Mouse (Mus musculus): ENCODE results near the gene Scml4. TPM values are rescaled to one million over a fixed set of nuclear protein-coding genes. Genes with fewer than 3 reads are reported as not detected.

Scml4 gene
- polyA plus RNA-seq, 1 experiment from 2014 or later: 2.0 TPM

DNA sequence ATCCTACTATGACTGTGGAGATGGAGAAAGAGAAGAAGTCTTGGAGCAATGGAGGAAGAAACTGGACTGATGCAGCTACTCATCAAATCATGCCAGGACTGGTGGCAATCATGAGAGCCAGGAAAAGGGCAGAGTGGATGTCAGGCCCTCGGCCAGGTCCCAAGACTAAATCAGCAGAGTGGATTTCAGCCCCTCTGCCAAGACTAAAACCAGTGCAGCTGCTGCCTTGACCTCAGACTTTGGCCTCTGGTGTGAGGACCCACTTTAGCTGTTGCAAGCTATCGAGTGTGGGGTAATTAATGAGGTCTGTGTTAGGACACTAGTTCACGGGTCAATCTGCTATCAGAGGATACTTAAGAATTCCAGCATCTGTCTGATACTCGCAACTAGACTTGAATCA, 30.2 kb downstream of the Scml4 start:
- H3K9ac ChIP-seq (ENCODE audit: low read length): no peak overlapping the region
- no peak overlapping the region for H3K27ac ChIP-seq (ENCODE audit: low read length)
- H3K27me3 ChIP-seq (ENCODE audit: control insufficient read depth, insufficient read depth, low read length): no peaks in the 10 kb centered on the region
- peaks cover 7% of the 10 kb centered on the region for H3K4me1 ChIP-seq (ENCODE audit: control insufficient read depth, insufficient read depth, low read length)
- no peak for ATAC-seq (replicated peaks; ENCODE audit: extremely low read depth, insufficient read depth, low FRiP score)
- no peaks in the 10 kb centered on the region for H3K36me3 ChIP-seq (ENCODE audit: control insufficient read depth, insufficient read depth)
- H3K9me3 ChIP-seq (replicated peaks; ENCODE audit: control insufficient read depth, low read length): no peaks in the 10 kb centered on the region
- no peak overlapping the region for H3K4me2 ChIP-seq (ENCODE audit: low read depth, low read length)
- WGBS: 71% methylated on average over 4 of the region's 4 CpGs
- no peak overlapping the region for H3K4me3 ChIP-seq (ENCODE audit: low read length)

DNA sequence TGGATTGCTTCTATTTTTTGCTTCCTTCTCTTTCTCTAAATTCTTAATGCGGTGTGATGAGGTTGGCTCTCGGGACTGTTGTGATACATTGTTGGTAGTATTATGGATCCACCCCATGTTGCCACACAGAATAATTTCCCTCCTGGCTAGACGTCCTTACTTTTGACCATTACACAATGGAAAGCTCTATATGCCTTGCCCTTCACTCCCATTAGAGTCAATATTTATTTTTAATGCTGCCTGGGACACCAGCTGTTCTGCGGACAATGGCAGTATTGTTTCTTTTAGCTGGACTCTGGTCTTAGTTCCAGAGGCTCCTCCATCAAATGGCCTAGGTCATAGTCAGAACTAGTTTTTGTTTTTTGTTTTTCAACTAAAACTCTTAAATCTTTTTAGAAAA, 32.1 kb downstream of the Scml4 start:
- ATAC-seq (replicated peaks; ENCODE audit: extremely low read depth, insufficient read depth, low FRiP score): no peak
- Histone ChIP-seq H3K9me3 (replicated peaks; ENCODE audit: control insufficient read depth, low read length) (no peaks in the 10 kb centered on the region), H3K27me3 (ENCODE audit: control insufficient read depth, insufficient read depth, low read length) (no peaks in the 10 kb centered on the region), H3K9ac (ENCODE audit: low read length) (no peak overlapping the region), H3K36me3 (ENCODE audit: control insufficient read depth, insufficient read depth) (no peaks in the 10 kb centered on the region), H3K27ac (ENCODE audit: low read length) (no peak overlapping the region), H3K4me2 (ENCODE audit: low read depth, low read length) (no peak overlapping the region), H3K4me1 (ENCODE audit: control insufficient read depth, insufficient read depth, low read length) (peaks cover 7% of the 10 kb centered on the region), H3K4me3 (ENCODE audit: low read length) (no peak overlapping the region)
- 68% methylated on average over 4 of the region's 4 CpGs for WGBS

GRCm38 (mm10) chr10:42892987-42893386, 32.8 kb downstream of the Scml4 start:
- no peaks in the 10 kb centered on the region for H3K27me3 ChIP-seq (ENCODE audit: control insufficient read depth, insufficient read depth, low read length)
- H3K9ac ChIP-seq (ENCODE audit: low read length): no peak overlapping the region
- no peaks in the 10 kb centered on the region for H3K9me3 ChIP-seq (replicated peaks; ENCODE audit: control insufficient read depth, low read length)
- no peak overlapping the region for H3K4me2 ChIP-seq (ENCODE audit: low read depth, low read length)
- peaks cover 7% of the 10 kb centered on the region for H3K4me1 ChIP-seq (ENCODE audit: control insufficient read depth, insufficient read depth, low read length)
- H3K36me3 ChIP-seq (ENCODE audit: control insufficient read depth, insufficient read depth): no peaks in the 10 kb centered on the region
- 54% methylated on average over 4 of the region's 4 CpGs for WGBS
- no peak for ATAC-seq (replicated peaks; ENCODE audit: extremely low read depth, insufficient read depth, low FRiP score)
- no peak overlapping the region for H3K4me3 ChIP-seq (ENCODE audit: low read length)
- no peak overlapping the region for H3K27ac ChIP-seq (ENCODE audit: low read length)

DNA sequence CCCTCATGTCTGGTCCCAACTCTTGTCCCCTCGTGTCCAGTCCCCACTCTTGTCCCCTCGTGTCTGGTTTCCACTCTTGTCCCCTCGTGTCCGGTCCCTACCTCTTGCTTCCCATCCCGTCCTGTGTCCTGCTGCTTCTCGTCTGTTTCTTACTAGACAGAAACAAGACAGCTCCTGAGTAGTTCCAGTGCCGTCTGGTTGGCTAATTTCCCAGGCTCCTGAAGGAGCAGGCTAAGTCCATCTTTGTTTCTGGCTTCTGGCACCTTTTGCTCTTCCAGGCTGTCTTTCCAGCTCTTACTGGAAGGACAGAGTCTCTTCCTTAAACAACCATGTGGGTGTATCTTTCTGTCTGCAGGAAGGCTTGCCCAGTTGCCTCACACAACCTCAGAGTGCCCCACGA, 33.7 kb downstream of the Scml4 start:
- H3K4me3 ChIP-seq (ENCODE audit: low read length): no peak overlapping the region
- H3K9me3 ChIP-seq (replicated peaks; ENCODE audit: control insufficient read depth, low read length): no peaks in the 10 kb centered on the region
- no peak overlapping the region for H3K27ac ChIP-seq (ENCODE audit: low read length)
- H3K4me1 ChIP-seq (ENCODE audit: control insufficient read depth, insufficient read depth, low read length): peaks cover 7% of the 10 kb centered on the region
- H3K36me3 ChIP-seq (ENCODE audit: control insufficient read depth, insufficient read depth): no peaks in the 10 kb centered on the region
- no peak overlapping the region for H3K4me2 ChIP-seq (ENCODE audit: low read depth, low read length)
- ATAC-seq (replicated peaks; ENCODE audit: extremely low read depth, insufficient read depth, low FRiP score): no peak
- 55% methylated on average over 8 of the region's 8 CpGs for WGBS
- H3K9ac ChIP-seq (ENCODE audit: low read length): no peak overlapping the region
- H3K27me3 ChIP-seq (ENCODE audit: control insufficient read depth, insufficient read depth, low read length): no peaks in the 10 kb centered on the region

DNA sequence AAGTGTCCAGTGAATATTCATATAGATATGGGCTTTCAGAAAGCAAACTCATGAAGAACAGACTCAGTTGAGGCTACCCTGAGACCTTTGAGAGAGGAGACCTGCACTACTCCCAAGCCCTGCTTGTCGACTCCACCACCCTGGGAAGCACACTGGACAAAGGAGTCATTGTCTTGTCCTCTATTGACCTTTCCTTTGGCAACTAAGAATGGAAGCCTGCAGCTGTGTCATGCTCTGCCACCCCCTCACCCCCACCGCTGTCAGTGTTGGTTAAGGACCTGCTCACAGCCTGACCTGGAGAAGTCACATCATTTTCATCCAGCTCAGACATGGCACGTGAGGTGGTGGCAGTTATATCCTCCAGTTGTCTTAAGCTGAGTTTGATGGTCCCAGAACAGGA, 34.1 kb downstream of the Scml4 start:
- Histone ChIP-seq H3K27ac (ENCODE audit: low read length) (no peak overlapping the region), H3K4me1 (ENCODE audit: control insufficient read depth, insufficient read depth, low read length) (peaks cover 7% of the 10 kb centered on the region), H3K9ac (ENCODE audit: low read length) (no peak overlapping the region), H3K4me2 (ENCODE audit: low read depth, low read length) (no peak overlapping the region), H3K27me3 (ENCODE audit: control insufficient read depth, insufficient read depth, low read length) (no peaks in the 10 kb centered on the region), H3K4me3 (ENCODE audit: low read length) (no peak overlapping the region), H3K36me3 (ENCODE audit: control insufficient read depth, insufficient read depth) (no peaks in the 10 kb centered on the region), H3K9me3 (replicated peaks; ENCODE audit: control insufficient read depth, low read length) (no peaks in the 10 kb centered on the region)
- whole genome bisulfite sequencing: 54% methylated on average over 3 of the region's 3 CpGs
- ATAC-seq (replicated peaks; ENCODE audit: extremely low read depth, insufficient read depth, low FRiP score): no peak

GRCm38 (mm10) chr10:42894696-42895095, 34.5 kb downstream of the Scml4 start:
- WGBS: 45% methylated on average over 7 of the region's 7 CpGs
- peaks cover 7% of the 10 kb centered on the region for H3K4me1 ChIP-seq (ENCODE audit: control insufficient read depth, insufficient read depth, low read length)
- no peak overlapping the region for H3K9ac ChIP-seq (ENCODE audit: low read length)
- H3K4me3 ChIP-seq (ENCODE audit: low read length): no peak overlapping the region
- H3K4me2 ChIP-seq (ENCODE audit: low read depth, low read length): no peak overlapping the region
- no peaks in the 10 kb centered on the region for H3K9me3 ChIP-seq (replicated peaks; ENCODE audit: control insufficient read depth, low read length)
- H3K27me3 ChIP-seq (ENCODE audit: control insufficient read depth, insufficient read depth, low read length): no peaks in the 10 kb centered on the region
- no peak overlapping the region for H3K27ac ChIP-seq (ENCODE audit: low read length)
- no peaks in the 10 kb centered on the region for H3K36me3 ChIP-seq (ENCODE audit: control insufficient read depth, insufficient read depth)
- no peak for ATAC-seq (replicated peaks; ENCODE audit: extremely low read depth, insufficient read depth, low FRiP score)

DNA sequence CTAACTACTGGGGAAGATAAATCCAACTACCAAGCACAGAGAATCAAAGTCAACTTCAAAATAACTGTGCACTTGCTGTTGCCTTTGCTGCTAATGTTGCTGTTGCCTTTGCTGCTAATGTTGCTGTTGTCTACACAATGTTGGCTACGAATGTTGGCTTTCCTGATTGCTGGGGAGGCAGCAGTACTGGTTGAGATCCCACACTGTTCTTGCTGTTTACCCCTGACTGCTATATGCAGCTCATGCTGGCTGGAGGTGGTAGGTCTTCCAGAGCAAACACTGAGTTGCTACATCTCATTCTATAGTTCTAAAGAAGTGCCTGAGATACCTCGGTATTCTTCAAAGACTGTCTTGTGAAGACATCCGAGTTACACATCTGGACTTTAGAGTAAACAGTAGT, 36.5 kb downstream of the Scml4 start:
- Histone ChIP-seq H3K4me3 (ENCODE audit: low read length) (no peak overlapping the region), H3K4me1 (ENCODE audit: control insufficient read depth, insufficient read depth, low read length) (peaks cover 7% of the 10 kb centered on the region), H3K27me3 (ENCODE audit: control insufficient read depth, insufficient read depth, low read length) (no peaks in the 10 kb centered on the region), H3K27ac (ENCODE audit: low read length) (no peak overlapping the region), H3K36me3 (ENCODE audit: control insufficient read depth, insufficient read depth) (no peaks in the 10 kb centered on the region), H3K9me3 (replicated peaks; ENCODE audit: control insufficient read depth, low read length) (no peaks in the 10 kb centered on the region), H3K9ac (ENCODE audit: low read length) (no peak overlapping the region), H3K4me2 (ENCODE audit: low read depth, low read length) (no peak overlapping the region)
- WGBS: 75% methylated on average over 3 of the region's 3 CpGs
- ATAC-seq (replicated peaks; ENCODE audit: extremely low read depth, insufficient read depth, low FRiP score): no peak

DNA sequence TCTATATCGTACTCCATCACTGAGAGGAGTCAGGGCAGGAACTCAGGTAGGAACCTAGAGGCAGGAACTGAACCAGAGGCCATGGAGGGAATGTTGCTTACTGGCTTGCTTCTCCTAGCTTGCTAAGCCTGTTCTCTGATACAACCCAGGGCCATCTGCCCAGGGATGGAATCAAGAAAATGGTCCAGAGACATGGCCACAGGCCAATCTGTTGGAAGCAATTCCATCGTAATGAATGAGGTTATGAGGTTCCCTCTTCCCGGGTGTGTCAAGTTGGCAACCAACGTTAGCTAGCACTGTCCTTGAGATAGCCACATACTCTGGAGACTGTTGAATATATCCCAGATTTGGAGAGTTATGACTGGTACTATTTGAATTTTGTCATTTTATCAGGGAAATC, 37.0 kb downstream of the Scml4 start:
- H3K4me2 ChIP-seq (ENCODE audit: low read depth, low read length): no peak overlapping the region
- WGBS: 68% methylated on average over 4 of the region's 4 CpGs
- H3K4me1 ChIP-seq (ENCODE audit: control insufficient read depth, insufficient read depth, low read length): peaks cover 7% of the 10 kb centered on the region
- no peak overlapping the region for H3K9ac ChIP-seq (ENCODE audit: low read length)
- no peak overlapping the region for H3K4me3 ChIP-seq (ENCODE audit: low read length)
- H3K27me3 ChIP-seq (ENCODE audit: control insufficient read depth, insufficient read depth, low read length): no peaks in the 10 kb centered on the region
- ATAC-seq (replicated peaks; ENCODE audit: extremely low read depth, insufficient read depth, low FRiP score): no peak
- H3K27ac ChIP-seq (ENCODE audit: low read length): no peak overlapping the region
- no peaks in the 10 kb centered on the region for H3K9me3 ChIP-seq (replicated peaks; ENCODE audit: control insufficient read depth, low read length)
- H3K36me3 ChIP-seq (ENCODE audit: control insufficient read depth, insufficient read depth): no peaks in the 10 kb centered on the region

DNA sequence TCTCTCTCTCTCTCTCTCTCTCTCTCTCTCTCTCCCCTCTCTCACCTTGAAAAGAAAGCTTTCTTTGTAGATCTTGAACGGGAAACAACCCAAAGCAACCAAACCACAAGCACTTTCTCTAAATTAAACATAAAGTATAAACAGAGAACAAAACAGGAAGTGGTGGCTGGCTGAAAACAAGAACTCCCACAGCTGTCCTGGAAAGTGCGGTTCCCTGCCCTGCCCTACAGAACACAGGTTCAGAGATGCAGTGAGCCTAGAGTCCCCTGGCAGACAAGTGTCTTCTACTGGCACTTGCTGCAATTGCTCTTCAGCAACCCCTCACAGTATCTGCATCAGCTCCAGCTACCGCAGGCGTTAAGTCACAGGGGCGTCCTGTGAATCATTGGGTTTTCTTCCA, 37.5 kb downstream of the Scml4 start:
- Histone ChIP-seq H3K36me3 (ENCODE audit: control insufficient read depth, insufficient read depth) (no peaks in the 10 kb centered on the region), H3K9me3 (replicated peaks; ENCODE audit: control insufficient read depth, low read length) (no peaks in the 10 kb centered on the region), H3K27me3 (ENCODE audit: control insufficient read depth, insufficient read depth, low read length) (no peaks in the 10 kb centered on the region), H3K4me2 (ENCODE audit: low read depth, low read length) (no peak overlapping the region), H3K9ac (ENCODE audit: low read length) (no peak overlapping the region), H3K27ac (ENCODE audit: low read length) (no peak overlapping the region), H3K4me3 (ENCODE audit: low read length) (no peak overlapping the region), H3K4me1 (ENCODE audit: control insufficient read depth, insufficient read depth, low read length) (peaks cover 7% of the 10 kb centered on the region)
- 69% methylated on average over 5 of the region's 5 CpGs for WGBS
- ATAC-seq (replicated peaks; ENCODE audit: extremely low read depth, insufficient read depth, low FRiP score): no peak

DNA sequence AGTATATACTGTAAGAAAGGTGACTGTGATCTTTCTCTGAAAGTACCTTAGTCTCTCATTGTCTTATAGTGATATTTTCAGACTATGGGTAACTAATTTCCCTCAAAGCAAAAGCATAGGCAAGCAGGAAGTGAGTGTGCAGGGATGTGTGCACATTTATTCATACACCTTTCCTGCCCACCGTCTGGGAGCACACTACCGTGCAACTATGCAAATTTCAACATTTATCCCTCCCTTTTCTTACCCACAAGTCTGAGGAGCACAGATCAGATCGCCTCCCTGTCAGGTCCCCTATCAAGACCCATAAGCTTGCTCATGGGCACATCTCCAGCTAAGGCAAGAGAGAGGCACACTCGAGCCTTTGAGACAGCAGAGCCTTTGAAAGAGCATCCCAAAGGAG, 41.2 kb downstream of the Scml4 start:
- Histone ChIP-seq H3K9me3 (replicated peaks; ENCODE audit: control insufficient read depth, low read length) (0 out of 2 replicates have a peak, but pooled peaks cover 2% of the 10 kb centered on the region), H3K36me3 (ENCODE audit: control insufficient read depth, insufficient read depth) (no peaks in the 10 kb centered on the region), H3K4me2 (ENCODE audit: low read depth, low read length) (no peak overlapping the region), H3K4me1 (ENCODE audit: control insufficient read depth, insufficient read depth, low read length) (no peaks in the 10 kb centered on the region), H3K9ac (ENCODE audit: low read length) (no peak overlapping the region), H3K27ac (ENCODE audit: low read length) (no peak overlapping the region), H3K27me3 (ENCODE audit: control insufficient read depth, insufficient read depth, low read length) (no peaks in the 10 kb centered on the region), H3K4me3 (ENCODE audit: low read length) (no peak overlapping the region)
- ATAC-seq (replicated peaks; ENCODE audit: extremely low read depth, insufficient read depth, low FRiP score): no peak
- WGBS: 59% methylated on average over 4 of the region's 4 CpGs

Measured in heart, embryonic 16.5 days (tissue).